In genomic region chr6:71607756-71608155, GRCm38 (mm10) we compare ENCODE assay signal across 16 mouse cellular contexts.
"Had no signal": no experiment of that assay in that cellular context is flagged by ENCODE, and none has a peak within 500 bp of the region (broad histone marks: within the 10 kb centered on the region; RNA-seq: fewer than 3 reads in every experiment).

No protein-coding gene starts in this region.

- DNase-seq: kidney, adult 2 months; kidney, postnatal 14 days; lung, embryonic 14.5 days; lung, postnatal 10 days; lung, postnatal 4 days; midbrain, embryonic 14.5 days; right cerebral cortex, postnatal 4 days; spleen, adult 18-20 months; thymus, adult 2 months; thymus, postnatal 25 days had no signal

- H3K4me3 ChIP-seq: kidney, embryonic 15.5 days; limb, embryonic 15.5 days; liver, embryonic 12.5 days; midbrain, embryonic 10.5 days; myocyte; neural tube, embryonic 15.5 days had no signal

- H3K4me1 ChIP-seq: kidney, embryonic 15.5 days; limb, embryonic 15.5 days; midbrain, embryonic 10.5 days; neural tube, embryonic 15.5 days had no signal

- H3K9me3 ChIP-seq: kidney, embryonic 15.5 days; limb, embryonic 15.5 days; liver, embryonic 12.5 days; midbrain, embryonic 10.5 days; neural tube, embryonic 15.5 days had no signal

- H3K27me3 ChIP-seq: kidney, embryonic 15.5 days; limb, embryonic 15.5 days; liver, embryonic 12.5 days; neural tube, embryonic 15.5 days had no signal
